Mouse (Mus musculus): ENCODE data around the gene Zcchc7.
"Not testable (repeated sequence)": the region's sequence is repeated elsewhere in the genome, so short reads cannot be mapped to it uniquely, and the experiment has no call there.

Gene Zcchc7

DNA sequence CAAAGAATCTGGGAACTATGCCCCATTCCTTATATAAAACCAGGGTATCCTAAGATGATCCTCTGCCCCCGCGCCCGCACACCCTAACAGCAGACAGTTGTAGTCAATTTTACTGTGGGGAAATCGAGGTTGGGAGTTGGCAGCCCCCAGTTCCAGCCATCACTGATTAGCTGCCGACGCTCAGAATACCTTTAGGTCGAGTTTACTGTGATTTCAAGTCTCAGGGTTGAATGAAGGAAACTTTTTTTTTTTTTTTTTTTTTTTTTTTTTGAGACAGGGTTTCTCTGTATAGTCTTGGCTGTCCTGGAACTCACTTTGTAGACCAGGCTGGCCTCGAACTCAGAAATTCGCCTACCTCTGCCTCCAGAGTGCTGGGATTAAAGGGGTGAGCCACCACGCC is 1.5 kb downstream of the Zcchc7 start:
- DNase-seq (ENCODE audit: low spot score in 2 of 2): not testable (repeated sequence)

DNA sequence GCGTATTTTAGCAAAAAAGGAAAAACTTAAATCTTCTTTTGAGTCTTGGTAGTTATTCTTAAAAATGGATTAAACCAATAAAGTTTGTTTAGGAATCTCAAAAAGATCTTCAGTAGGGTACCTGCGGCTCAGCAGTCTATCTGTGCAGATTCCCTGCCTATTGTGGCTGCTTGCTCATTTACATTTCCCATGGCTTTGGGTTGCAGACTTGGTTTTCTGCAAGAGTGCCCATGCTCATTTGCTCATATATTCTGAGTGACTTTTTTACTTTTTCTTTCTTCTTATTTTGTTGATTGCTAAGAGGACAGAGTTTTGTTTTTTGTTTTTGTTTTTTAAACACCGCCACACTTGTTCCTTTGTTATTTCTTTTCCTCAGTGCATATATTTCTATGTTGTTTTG is 19.2 kb downstream of the Zcchc7 start:
- DNase-seq (ENCODE audit: low spot score in 2 of 2): no peak

DNA sequence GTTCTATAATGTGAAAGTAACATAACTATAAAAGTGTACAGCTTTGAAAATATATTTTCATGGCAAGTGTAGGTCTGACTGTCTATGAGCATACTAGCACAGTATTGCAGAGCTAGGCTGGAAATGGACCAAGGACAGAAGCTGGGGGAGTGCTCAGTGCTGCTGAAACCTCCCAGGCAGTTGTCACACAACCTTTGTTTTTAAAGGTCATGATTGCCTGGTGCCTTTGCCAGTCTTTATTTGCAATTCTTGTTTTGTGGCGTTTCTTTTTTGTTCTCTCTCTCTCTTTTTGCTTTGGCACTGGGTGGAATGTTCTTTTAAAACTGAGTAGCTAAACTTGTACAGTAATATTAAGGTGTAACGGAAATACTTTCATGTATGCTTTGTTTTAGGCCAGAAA is 21.0 kb downstream of the Zcchc7 start:
- DNase-seq (ENCODE audit: low spot score in 2 of 2): no peak

DNA sequence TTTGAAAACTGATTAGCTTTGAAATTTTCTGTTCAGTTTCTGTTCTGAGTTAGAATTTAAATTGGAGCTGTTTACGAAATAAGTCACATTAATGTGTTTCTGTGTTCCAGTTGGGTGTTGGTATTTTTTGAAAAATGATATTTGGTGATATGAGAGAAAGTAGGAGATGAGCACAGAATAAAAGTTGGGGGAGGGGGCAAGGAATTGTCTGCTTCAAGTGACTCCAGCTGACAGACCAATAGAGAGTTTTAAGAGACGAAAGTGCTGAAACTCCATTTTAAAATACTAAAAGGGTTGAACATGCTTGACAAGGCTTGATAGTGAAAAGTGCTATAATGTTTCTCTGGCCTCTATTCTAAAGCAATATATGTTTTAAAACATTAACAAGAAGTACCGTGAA is 21.4 kb downstream of the Zcchc7 start:
- no peak for DNase-seq (ENCODE audit: low spot score in 2 of 2)

DNA sequence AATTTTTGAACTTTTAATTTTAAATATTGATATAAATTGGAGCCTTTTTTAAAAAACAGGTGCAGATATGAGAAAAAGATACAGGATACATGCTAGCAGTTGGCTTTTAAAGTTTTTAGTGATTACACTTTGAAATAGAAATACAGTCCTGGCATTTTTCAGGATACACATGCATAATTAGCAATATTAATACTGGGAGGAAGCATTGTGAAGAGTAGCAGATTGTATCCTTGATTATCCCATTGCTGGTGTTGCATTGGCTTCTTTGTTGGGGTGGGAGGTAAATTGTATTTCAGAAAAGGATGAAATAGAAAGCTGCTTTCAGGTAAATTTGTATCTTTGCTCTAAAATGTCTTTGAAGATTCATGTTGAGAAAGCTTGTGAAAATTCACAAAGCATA is 22.0 kb downstream of the Zcchc7 start:
- DNase-seq (ENCODE audit: low spot score in 2 of 2): no peak

DNA sequence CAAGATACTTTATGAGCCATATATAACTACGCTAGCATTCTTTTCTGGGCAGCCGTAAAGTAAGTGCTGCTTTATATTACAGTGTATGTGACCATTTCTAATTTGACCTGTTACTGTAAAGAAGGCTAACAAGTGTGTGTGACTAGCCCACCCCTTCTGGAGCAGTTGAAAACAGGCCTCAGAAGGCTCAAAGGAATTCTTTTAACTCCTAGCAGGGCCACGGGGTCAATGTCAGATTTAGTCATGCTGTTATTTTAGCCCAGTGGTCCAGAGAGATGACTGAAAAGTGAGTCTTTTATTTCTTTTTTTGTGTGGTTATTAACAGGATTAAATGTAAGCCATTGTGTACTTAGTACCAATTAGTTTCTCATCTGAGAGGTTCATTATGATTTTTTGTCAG is 22.6 kb downstream of the Zcchc7 start:
- no peak for DNase-seq (ENCODE audit: low spot score in 2 of 2)

DNA sequence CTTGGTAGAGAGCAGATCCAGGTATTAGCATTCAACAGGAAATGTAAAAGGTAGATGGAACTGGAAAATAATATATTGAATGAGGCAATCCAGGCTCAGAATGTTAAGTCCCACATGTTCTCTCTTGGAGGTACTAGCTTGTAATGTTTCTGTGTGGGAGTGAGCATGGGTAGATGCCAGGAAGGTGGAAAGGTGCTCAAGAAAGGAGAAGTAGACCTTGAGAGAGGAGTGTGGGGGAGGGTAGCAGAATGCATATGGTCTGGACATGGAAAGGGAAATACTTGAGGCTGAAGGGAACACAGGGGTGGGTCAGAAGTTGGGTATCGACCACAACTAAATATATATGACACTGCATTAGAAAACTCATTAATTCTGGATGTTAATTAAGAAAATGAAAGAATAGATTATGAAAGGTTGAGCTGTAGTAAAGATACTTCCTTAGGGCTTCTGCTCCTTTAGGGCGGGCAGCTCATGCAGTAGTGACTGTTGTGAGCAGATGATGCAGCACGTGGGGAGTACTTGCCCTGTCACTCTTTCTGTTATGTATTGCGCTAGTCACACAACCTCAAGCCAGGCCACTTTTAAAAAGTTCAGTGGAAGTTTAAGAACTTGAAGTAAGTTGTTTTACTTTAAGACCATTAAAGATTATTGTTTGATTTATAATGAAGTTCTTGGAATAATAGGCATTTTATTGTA is 24.9 kb downstream of the Zcchc7 start:
- no peak for DNase-seq (ENCODE audit: low spot score in 2 of 2)

DNA sequence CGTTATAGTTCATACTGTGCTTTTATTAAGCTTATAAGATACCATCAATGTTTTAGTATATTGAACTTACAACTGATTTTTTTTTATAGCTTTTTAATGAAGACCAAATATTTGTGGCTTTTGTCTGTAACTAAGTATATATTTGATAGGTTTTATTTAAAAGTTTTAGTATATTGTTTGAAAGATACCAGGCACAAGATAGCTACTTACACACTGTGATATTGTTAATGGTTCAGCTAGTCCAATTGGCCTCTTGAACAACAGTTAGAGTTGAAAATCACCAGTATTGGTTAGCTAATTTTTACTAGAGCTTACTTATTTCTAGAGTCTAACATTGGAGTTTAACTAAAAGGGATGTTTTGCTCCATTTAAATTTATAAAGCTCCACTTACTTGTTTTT is 25.8 kb downstream of the Zcchc7 start:
- DNase-seq (ENCODE audit: low spot score in 2 of 2): no peak

DNA sequence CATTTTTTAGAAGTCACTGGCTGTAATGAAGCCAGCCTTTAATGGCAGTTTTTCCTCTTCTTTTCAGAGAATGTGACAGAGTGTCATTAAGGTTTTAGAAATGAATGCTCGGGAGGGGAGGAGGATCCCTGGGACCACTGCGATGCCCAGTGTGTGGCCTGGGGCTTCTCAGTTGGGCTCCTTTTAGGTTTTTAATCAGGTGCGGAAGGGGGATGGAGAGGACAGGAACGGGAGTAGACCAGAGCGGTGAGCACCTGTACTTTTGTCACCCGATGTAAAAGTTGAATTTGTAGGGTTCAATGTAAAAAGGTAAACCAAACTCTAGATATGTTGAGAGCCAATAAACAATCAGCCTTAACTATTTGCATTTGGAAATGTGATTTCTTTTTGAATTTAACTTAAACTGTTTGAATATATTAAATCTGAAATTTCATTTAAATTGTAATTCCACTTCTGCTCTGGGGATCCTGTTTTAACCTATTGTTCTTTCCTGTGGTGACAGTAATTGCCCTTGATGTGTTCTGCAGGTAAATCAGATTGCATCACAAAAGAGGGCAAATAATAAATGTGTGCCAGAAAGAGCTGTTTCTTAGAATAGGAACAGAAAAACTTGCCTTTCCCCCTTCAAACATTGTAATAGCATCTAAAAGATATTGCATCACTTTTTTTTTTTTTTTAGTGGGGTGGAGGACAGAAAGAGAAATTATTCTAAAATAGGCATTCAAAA is 28.1 kb downstream of the Zcchc7 start:
- DNase-seq (ENCODE audit: low spot score in 2 of 2): no peak

DNA sequence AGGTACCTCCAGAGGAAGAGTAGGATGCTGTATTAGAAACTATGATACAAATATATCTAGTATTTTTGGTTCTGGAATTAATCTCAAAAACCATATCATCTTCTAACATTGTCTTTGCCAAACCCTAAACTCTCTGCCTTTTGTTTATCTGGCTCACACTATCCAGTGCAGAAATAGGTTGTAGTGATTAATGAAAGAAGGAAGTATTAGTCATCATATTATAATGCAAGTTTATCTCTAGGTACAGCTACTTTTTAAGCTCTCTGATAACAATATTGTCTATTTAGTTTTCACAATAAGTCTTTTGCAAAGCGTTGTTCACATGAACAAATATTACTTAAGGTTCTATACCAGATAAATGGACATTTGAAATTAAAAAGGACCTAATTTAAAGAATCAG is 57.2 kb downstream of the Zcchc7 start:
- DNase-seq (ENCODE audit: low spot score in 2 of 2): no peak

DNA sequence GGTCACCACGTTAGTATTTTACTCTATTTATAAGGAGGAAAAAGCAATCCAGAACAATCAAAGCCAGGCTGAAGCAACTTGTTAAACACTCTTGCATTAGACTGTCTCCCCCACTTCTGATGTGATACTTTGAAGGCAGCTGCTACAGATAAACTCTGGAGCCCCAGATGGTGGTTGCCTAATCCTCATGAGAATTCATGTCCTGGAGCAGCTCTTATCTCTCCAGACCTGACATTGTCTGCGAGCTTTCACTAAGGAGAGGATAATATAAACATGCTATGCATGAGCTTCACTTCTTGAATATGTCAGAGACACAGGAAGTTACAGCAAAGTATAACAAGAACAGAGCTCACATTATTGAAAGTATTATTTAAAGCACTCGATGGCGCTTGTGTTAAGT is 58.1 kb downstream of the Zcchc7 start:
- DNase-seq (ENCODE audit: low spot score in 2 of 2): no peak

DNA sequence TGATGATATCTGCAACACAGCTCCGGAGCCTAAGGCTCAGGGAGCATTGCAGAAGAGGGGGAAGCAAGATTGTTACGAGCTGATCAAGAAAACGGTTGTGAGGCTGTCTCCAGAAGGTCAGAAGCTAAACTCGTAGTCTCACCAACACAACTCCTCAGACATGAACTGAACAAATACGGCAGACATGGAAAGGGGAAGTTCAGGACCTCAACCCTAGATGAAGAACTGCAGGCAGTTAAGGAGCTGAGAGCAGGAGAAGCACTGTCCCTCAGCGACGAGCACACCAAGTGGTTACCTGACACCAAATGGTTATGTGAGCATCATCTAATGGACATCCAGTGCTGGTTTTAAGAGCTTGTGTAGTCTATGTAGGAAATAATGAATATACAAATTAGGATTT is 60.9 kb downstream of the Zcchc7 start:
- DNase-seq (ENCODE audit: low spot score in 2 of 2): no peak

DNA sequence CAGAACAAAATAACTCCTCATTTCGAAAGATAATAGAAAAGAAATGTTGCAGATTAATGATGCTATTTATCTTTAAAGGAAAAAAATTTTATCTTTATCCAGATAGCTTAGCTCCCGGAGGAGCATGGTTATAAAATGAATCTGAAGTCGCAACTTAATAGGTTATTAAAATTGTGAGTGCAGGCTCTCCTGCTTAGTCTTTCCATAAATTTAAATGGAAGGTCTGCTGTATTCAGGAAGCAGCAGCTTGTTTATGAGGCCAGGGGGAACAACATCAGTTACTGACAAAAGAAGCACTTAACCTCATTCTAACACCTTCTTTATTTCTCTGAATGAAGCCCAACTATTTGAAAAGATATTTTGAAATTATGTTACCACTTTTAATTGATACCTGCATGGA is 74.9 kb downstream of the Zcchc7 start:
- no peak for DNase-seq (ENCODE audit: low spot score in 2 of 2)

DNA sequence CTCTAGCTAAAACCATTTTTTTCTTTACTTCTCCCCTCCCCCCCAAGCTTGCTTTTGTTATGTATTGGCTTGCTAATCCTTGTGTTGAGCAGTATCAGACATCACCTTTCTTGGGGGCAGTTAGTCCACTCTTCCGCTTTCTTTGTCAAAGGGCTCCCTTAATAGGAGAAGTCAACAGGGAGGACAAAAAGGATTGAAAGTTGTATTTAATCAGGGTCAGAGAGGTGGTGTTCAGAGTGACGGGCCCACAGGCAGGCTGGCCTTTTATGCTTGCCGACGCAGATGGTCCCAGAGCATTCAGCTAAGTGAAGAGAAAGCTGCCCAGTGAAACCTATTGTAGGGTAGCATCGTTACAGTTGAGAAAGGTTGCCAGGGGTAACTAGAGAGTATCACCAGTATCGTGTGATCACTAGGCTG is 96.2 kb downstream of the Zcchc7 start:
- DNase-seq (ENCODE audit: low spot score in 2 of 2): no peak

DNA sequence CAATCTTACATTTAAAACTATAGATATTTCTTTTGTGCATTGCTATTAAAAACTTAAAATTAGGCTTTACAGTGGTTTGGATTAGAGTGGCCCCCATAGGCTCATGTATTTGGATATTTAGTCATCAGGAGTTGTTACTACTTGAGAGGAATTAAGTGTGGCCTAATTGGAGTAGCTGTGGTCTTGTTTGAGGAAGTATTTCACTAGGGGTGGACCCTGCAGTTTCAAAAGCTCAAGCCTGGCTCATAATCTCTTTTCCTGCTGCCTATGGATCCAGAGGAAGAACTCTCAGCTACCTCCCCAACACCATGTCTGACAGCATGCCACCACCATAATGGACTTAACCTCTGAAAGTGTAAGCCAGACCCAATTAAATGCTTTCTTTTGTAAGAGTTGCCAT is 115.9 kb downstream of the Zcchc7 start:
- DNase-seq (ENCODE audit: low spot score in 2 of 2): no peak

DNA sequence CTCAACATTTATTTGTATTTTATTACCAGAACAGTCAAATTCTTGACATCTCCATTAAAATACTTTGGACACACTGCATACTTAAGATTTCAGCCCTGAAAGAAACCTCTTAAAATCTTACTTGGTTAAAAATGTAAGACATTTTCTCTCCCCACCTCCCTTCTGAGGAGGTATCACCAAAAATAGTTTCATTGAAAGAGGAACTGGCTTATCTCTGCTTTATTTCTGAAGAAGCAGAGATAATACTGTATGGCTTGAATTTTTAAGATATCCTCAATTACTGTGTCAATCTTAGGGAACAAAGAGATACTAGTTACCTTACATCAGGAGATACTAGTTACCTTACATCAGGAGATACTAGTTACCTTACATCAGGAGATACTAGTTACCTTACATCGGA is 116.4 kb downstream of the Zcchc7 start:
- no peak for DNase-seq (ENCODE audit: low spot score in 2 of 2)

DNA sequence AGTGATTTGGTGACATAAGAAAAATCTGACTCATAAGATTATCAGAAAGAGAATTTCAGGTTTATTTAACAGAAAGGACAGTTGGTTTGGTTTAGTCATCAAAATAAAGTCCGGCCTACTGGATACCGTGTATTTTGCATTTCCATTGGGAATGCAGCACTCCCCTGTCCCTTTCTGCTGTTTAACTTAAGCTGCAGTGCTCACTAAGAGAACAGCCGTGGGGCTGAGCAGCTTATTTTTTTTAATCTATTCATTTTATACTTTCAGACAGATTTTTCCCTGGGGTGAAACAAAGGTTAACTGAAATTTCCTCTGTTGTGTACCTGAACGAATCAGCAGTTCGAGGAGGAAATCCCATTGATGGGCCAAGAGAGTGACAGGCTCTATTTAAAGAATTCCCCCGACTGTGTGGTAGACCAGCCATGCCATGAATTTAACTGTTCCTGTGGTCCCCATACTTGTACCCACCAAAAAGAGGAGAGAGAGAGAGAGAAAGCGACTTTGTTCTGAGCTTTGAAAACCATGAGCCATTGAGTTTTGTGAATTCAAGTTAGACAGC is 124.5 kb downstream of the Zcchc7 start:
- no peak for DNase-seq (ENCODE audit: low spot score in 2 of 2)

DNA sequence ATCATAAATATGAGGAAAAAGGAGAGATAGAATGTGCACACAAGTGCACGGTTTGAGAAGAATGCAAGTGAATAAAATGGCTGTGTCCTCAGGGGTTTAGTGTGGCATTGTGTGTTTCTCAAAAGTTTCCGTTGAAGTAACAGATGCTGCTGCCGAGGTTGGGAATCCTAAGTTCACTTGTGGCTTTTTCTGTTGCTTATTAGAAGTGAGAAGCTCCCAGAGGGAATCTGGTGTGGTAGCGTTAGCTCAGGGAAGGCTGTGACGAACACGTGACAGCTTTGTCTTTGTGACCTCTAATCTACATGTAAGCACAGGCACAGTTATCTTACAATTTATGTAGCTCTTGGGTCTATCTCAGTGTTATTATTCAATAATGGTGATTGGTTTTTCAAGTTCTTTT is 130.5 kb downstream of the Zcchc7 start:
- DNase-seq (ENCODE audit: low spot score in 2 of 2): no peak

DNA sequence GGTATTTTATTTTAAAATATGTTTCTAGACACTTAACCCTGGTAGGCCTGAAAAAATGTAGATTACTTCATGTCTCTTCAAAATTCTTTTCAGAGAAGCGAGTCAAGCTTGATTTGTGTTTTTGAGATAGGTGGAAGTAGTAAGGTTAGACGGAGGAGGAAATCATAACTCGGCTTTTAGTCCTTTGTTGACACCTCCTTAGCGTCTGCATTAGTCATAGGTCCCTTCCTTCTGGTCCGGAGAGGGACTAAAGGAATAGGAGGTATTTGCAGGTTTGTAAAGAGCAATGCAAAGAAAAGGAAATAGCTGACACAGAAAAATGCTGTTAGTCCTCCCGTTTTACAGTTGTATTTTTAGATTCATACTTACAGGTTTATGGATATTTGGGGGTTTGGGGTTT is 135.7 kb downstream of the Zcchc7 start:
- DNase-seq (ENCODE audit: low spot score in 2 of 2): no peak

DNA sequence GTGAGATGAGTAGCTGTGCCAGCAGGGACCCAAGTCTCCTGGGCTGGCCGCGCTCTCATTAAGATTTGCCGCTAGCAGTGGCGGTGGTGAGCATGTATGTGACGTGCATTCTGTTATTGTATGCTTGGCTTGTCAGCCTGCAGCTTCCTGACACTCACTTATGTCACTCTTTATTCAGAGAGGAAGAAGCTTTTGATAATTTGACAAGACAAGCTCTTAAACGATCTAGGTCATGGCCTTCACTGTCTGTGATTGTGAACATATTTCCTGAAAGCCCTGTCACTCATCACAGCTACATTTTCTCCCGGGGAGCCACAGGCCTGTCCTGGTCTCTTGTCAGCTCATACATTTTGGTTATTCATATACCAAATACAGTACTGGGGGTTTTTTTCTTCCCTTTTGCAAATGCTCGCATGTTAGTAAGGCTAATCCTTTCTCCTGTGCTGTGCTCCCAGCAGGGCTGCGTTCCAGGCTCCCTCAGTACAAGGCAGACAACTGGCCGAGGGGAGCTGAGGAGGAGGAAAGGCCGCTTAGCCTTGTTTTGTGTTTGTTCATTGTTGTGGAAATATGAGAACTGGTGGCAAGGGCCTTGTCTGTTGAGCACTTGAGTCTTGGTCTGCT is 150.1 kb downstream of the Zcchc7 start:
- no peak for DNase-seq (ENCODE audit: low spot score in 2 of 2)

DNA sequence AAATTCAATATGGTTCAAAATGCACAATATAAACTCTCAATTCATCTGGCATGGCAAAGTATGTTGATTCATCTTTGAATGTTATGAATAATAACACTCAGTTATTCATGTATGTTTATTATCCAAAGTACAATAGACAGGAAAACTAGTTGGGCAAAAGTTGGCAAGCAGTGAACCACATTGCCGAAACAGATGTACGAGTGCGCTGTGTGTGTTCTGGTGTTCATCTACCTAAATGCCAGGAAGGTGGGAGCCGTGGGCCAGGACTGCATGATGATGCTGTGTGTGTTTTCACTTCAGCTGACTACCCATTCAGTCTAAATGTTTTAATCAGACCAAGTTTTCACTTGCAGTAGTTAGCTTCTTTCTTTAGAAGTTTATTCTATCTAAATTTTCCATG is 150.7 kb downstream of the Zcchc7 start:
- no peak for DNase-seq (ENCODE audit: low spot score in 2 of 2)

DNA sequence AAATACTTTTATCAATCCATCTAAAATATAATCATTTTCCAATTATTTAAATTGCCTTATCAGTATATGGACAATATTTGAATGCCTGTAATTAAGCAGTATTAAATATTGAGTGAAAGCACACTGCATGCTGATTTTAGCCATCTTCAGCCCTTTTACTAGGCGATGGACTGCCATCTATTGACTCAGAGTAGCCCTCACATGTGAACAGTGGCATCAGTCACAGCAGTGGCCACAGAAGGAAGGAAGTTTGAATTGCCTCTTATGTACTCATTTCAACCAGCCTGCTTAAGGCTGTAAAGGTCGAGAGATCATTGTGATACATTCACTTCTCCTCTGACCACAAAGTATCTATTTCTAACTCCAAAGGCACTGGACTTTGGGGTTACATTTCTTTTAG is 154.4 kb downstream of the Zcchc7 start:
- DNase-seq (ENCODE audit: low spot score in 2 of 2): no peak

DNA sequence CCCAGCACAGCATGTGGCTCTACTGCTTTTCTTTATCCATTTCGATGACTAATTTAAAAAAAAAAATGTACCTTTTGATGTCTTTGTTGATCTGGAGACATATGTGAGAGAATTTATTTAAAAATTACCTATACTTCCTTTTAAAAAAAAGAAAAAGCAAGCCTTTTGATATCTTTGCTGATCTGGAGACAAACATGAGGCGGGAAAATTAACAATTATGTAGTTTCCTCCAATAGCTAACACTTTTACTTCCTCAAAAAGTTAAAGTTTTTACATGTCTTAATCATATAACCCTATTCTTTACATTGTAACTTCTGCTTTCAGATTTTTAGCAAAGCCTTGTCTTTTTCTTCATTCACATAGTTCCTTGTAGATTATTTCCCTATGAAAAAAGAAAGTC is 155.2 kb downstream of the Zcchc7 start:
- DNase-seq (ENCODE audit: low spot score in 2 of 2): no peak

Measured in frontal cortex, postnatal 25 days (tissue).